Mouse (Mus musculus): ENCODE results near the gene Pradc1.

Pradc1 gene

DNA sequence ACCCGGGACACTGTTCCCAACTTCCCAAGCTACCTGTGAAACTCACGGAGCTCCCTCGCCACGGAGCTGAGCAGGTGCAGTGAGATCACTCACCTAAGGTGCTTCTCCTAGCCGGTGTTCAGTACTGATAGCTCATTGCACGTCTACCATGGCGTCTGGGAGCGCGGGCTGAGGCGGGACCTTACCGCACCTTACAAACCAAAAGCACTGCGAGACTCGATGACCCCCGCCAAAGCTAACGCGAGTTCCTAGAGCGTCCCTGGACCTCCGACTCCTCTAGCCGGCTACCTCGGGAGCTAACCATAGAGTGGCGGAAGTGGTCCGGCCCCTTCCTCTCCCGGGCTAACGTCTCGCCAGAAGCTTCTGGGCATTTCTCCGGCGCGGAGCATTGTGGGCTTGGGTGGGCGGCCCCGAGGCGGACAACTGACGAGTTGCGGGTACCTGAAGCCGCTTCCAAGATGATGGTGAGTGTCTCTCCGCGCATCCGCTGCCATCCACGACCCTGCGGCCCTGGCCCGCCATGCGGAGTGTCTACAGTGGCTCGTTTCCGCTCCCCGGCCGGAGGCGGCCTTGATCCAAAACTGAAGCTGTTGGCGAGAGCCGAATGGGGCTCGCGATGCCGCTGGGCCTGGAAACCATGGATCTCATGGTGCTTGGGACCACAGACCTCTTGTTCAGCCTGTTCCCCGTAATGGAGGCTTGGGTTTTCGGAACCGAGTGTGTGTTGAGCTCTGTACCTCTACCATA is at the start of gene Pradc1:
Pradc1 (minus strand) TSS at position 307 of the 747 bp plus-strand sequence.
- peak; percentile 95 for DNase-seq (ENCODE audit: low spot score in 2 of 2)

DNA sequence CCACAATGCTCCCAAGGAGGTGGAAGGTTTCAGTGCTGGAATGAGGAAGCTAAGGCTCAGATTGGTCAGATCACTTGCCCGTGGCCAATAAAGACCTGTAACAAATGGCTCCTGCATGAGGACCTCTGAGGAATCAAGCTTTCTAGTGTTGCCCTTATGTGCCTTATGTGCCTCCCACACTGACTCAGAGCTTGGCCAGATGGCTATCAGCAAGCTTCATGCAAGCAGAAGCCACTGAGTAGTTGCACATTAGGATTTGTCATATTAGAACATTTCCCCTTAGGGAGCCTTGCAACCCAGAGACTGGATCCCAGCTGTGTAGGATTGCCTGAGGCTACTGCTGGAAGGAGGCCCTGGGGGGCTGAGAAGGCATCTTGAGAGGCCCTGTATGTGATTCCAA is 48.6 kb upstream of the Pradc1 start:
- DNase-seq (ENCODE audit: low spot score in 2 of 2): no peak

DNA sequence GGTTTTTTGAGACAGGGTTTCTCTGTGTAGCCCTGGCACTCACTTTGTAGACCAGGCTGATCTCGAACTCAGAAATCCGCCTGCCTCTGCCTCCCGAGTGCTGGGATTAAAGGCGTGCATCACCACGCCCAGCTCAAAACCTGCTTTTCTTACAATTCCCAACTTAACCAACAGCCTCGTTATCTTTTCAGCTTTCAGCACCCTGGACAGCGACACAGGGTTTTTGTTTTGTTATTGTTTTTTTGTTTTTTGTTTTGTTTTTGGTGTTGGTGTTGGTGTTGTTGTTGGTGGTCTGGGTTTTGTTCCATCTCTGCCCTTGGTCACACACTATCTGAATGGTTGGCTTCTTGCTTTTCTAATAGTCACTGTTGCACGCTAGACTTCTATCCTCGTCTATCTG is 46.4 kb upstream of the Pradc1 start:
- DNase-seq (ENCODE audit: low spot score in 2 of 2): no peak

DNA sequence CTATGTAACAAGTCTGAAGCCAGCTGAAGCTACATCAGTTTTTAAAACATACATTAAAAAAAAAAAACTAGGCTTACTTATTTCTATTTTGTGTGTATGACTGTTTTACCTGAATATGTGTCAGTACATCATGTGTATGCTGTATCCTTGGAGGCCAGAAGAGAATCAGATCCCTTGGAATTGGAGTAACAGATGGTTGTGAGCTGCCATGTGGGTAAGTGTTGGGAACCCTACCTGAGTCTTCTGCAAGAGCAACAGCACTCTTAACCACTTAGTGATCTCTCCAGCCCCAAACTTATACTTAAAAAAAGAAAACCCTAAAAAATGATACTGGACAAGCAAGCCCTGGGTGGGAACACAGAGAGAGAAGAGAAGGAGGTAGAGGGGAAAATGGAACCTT is 45.2 kb upstream of the Pradc1 start:
- no peak for DNase-seq (ENCODE audit: low spot score in 2 of 2)

DNA sequence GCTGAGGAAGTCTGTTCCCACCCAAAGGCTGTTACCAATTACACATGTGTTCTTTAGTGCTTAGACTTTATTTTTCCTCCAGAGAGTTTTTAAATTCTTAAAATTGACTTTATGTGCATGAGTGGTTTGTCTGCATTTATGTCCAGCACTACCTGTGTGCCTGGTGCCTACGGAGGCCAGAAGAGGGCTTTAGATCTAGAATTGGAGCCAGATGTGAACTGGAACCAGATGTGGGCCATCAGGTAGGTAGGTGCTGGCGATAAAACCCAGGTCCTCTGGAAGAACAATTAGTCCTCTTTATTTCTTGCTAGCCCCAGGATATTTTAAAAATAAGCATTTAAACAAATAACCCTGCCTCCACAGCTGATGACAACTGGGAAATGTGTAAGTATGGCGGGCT is 39.8 kb upstream of the Pradc1 start:
- no peak for DNase-seq (ENCODE audit: low spot score in 2 of 2)

DNA sequence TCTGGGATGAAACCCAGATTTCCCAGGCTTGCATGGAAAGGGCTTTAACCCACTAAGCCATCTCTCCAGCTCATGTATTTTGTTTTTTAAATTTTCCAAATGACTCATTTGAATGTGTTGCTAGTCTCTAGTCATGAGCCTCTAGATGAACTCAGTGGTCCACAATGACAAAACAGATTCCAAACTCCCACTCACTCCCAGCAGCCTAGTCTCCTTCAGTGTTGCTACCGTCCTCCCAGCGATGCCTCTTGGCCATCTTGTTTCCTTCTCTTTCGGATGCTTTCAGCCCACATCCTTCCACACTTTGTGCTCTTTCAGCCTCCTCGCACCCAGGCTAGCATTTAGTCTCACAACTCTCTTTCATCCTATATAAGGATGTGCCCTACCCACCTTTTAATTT is 38.5 kb upstream of the Pradc1 start:
- no peak for DNase-seq (ENCODE audit: low spot score in 2 of 2)

DNA sequence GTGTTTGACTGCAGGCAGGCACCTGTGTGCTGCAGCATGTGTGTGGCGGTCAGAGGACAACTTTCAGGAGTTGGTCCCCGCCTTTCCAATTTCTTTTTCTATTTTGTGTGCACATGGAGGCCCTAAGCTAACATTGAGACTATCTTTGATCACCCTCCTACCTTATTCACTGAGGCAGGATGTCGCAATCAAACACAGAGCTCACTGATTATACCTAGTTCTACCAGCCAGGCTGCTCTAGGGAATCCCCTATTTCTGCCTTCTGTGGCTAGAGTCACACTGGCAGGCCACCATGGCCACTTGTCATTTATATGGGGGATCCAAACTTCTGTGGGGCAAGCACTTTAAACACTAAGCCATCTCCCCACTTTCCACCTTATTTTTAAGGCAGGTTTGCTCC is 37.9 kb upstream of the Pradc1 start:
- DNase-seq (ENCODE audit: low spot score in 2 of 2): no peak

DNA sequence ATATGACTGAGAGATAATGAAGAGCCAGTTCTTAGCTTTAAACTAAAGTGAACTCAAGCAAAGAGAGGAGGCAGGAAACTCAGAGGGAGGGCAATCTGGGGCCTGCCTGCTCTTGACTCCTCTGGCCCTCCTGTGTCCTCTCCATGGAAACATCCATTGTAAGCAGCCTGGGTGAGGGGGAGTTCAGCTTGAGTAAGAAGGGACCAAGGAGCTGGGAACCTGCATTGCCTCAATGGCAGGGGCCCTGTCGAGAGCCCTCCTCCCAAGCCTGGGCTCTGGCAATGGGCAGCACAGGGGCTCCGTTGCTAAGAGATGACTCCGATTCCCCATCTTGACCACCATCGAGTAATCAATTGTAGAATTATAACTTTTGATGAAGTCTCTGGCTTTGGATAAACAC is 36.7 kb upstream of the Pradc1 start:
- no peak for DNase-seq (ENCODE audit: low spot score in 2 of 2)

DNA sequence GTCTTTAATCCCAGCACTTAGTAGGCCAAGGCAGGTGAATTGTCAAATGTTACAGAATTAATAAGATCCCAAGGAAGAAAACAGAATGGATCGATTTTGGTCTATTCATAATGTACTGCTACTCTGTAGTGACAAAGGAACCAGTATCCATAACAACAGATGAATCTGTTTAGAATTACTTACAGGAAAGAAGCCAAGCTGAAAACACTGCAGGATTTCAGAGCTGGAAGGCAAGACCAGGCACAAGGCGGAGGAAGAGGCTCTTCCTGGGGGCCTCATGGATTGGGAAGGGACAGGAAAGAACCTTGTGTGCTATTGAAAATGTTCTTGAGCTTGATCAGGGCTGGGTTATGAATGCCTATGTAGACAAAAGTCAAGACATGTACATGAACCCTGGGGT is 34.0 kb upstream of the Pradc1 start:
- DNase-seq (ENCODE audit: low spot score in 2 of 2): no peak

DNA sequence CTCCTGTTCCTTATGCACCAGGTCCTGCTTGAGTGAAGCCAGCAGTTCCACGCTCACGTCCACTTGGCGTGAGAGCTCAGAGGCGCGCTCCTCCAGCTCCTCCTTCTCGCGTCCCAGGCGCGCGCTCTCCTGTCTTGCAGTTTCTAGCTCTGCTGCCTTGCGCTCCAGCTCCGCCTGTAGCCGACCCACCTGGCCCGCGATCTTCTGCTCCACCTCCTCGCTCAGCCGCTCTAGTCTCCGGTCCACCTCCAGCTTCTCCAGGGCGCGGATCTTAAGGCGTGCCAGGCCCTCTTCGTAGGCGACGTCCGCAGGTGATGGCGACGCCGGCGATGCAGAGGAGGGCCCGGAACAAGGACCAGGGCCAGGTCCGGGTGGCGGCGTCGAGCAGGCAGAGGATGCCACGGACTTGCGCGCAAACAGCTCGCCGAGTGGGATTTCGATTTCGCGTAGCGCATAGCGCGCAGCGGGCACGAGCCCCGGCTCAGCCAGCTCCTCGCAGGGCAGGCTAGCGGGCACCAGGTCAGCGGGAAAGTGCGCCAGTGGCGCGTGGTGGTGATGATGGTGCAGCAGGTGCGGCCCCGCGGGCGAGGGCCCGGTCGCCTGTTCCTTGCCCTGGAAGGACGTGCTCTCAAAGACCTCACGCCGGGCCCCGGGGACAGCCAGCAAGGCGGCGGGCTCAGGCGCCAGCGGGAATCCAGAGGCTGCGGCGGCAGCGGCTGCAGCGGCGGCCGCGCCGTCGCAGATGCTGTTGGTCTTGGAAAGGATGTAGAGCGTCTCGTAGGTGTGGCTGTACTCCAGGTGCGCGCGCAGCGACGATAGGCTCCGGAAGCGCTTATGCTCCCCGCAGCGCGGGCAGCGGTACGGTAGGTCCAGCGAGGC is 32.3 kb upstream of the Pradc1 start:
- no peak for DNase-seq (ENCODE audit: low spot score in 2 of 2)

DNA sequence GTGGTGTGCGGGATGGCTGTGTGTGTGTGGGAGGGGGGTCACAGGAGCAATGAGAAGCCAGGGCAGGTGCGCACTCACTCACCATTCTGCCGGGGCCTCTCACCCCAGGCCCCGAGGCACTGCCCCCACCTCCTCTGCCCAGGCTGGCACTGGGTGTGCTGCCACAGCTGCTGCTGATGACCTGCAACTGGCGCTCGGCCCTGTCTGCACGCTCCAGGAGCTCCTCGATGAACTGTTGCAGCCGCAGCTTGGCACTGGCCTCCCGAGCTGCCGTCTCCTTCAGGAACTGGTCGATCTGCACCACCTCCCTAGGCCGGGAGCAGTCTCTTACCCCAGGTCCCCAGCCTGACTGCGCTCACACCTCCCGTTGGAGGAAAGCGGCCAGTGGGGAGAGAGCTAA is 28.9 kb upstream of the Pradc1 start:
- DNase-seq (ENCODE audit: low spot score in 2 of 2): no peak

DNA sequence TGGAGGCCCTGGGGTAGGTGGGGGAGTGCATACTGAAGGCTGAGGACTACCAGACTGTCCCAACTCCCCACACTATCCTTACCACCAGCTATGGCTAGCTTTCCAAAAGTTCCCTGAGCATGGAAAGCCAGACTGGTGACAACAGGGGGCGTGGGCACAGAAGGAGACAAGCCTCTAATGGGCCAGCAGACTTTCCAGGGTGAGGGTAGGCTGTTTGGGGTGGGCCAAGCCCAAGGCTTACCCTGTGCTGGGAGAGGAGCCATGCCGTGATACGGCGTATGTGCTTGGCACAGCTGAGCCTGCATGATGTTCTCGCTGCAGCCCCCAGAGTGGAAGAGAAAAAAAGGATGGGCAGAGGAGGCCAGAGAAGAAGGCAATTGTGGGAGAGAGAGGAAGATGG is 28.2 kb upstream of the Pradc1 start:
- DNase-seq (ENCODE audit: low spot score in 2 of 2): no peak

DNA sequence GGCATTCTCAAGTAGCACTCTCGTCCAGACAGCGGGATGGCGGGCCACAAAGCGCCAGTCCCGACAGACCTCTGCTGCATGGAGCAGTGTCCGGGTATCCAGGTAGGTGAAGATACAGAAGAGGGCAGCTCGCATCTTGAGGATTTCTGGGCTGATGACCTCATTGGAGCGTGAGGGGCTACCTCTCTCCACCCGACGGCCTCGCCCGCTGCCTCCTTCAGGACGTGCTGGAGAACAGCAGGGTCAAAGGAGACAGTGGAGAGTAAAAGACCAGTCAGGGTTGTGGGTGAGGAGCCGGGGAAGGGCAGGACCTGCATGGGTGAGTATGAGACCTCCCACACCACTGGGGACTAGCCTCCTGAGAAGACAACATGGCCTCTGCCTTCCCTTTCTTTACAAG is 26.6 kb upstream of the Pradc1 start:
- DNase-seq (ENCODE audit: low spot score in 2 of 2): no peak

DNA sequence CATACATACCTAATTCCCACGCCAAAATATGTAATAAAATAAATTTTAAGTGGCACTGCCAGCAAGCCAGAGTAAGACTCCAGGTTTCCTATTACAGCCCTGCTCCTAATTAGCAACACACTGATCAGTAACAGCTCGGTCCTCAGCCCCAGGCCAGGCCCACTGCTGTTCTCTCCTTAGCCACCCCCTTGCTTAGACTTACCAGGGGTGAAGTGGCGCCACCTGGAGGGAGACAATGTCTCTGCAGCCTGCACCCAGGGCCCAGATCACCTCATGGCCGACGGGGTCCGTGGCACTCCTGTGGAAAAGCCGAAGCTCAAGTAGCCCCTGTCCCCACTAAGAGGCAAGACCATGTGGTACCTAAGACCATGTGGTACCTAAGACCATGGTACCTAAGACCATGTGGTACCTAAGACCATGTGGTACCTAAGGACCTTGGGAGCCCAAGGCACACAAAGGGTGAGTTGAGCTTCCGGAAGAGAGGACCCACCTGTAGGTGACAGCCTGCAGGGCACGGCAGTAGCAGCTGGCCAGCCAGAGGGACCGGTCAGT is 25.7 kb upstream of the Pradc1 start:
- peak; percentile 35 to 78 for DNase-seq (ENCODE audit: low spot score in 2 of 2)

DNA sequence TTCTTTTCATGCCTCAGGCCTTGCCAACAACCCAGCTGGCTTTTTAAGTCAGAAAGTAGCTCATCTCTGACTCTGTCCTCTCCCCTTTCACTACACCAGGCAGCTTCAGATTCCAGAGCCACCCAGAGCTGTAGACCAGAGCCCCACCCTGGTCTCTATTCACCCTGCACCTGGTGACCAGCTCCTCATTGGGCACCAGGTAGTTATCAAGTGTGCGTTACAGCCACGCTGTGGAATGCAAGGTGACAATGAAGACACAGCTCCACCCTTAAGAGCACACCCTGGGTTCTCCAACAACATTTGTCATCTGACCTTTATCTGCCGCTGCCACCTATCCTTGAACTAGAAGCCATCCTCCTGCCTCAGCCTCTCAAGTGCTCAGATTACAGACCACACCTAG is 23.8 kb upstream of the Pradc1 start:
- no peak for DNase-seq (ENCODE audit: low spot score in 2 of 2)

DNA sequence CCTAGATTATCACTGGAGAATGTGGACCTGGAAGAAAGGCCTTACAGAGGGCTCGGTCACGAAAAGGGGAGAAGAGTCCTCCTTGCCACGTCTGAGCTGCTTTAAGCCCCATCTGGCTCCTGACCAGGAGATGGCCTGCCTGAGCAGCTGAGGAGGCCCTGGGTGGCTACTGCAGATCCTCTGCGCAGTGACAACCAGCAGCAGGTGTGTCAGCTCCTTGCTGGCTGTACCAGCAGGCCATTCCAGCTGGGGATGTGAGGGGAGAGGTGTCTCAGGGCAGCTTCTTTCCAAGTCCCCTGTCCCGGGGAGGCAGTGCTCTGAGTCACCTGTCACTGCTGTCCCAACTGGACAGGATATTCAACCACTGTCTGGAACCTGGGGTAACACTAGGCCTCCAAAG is 20.8 kb upstream of the Pradc1 start:
- DNase-seq (ENCODE audit: low spot score in 2 of 2): no peak

DNA sequence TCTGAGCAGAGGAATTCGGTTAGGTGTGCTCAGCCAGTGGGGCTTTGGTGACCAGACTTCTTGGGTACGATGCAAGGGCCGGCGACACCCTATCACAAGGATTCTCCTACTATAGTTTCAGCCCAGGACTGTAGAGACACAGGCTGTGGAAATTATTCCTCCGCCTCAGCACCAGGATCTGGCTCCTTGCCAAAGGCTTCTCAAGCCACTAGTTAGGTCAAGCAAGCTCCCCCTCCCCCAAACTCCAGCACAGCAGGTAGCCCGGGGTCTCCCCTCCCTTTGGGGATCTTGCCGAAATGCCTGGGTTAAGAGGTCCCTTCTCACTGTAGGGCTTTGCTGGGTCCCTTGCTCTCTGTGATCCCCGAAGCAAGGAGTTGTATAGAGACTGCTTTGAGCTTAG is 20.2 kb upstream of the Pradc1 start:
- DNase-seq (ENCODE audit: low spot score in 2 of 2): no peak

DNA sequence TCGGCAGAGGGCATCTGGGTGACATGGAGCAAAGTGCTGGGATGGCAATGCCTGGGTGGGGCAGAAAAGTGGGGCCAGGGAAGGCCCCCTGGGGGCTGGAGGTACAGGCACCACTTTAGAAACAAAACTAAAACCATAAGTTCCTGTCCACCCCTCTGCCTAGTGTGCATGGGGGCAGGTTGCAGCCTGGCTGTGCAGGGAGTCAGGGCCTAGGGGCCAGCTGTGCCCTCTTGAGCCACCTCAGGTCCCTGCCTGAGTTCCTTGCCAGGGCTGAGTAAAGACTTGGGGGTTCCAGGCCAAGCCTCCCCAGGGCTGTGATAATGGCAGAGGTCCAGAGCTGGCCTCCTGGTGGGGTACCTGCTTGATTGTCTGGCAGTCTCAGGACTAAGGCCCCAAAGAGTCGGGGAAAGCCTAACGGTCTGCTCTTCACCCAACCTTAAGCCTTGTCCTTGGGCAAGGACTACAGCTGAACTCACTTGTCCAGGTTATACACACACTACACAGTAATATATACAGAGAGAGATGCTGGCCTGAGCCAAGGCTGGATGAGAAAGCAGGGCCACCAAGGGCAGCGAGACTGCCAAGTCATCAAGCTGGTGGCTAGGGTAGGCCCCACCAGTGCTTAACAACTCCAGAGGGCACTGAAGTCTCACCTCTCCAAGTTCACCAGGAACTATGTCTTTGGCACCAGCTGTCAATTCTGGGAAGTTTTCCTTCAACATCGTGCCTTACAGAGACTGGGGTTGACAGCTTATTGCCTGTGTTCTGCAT is 18.1 kb upstream of the Pradc1 start:
- no peak for DNase-seq (ENCODE audit: low spot score in 2 of 2)

DNA sequence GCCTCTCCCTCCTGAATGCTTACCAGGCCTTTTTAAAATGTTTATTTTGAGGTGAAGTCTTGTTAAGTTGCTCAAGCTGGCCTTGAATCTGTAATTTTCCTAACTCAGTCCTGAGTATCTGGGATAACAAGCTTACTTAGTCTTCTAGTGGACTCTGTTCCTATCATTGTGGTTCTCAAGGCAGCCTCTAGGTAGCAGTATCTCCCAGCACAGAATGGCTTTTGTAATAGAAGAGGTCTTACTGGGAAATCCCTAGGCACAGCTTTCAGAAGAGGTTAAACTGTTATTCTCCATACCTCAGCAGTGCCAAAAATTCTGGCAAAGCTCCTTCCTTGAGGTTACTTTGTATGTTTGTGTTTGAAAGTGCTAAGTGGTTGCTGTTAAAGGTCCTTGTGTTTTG is 13.6 kb upstream of the Pradc1 start:
- DNase-seq (ENCODE audit: low spot score in 2 of 2): no peak

DNA sequence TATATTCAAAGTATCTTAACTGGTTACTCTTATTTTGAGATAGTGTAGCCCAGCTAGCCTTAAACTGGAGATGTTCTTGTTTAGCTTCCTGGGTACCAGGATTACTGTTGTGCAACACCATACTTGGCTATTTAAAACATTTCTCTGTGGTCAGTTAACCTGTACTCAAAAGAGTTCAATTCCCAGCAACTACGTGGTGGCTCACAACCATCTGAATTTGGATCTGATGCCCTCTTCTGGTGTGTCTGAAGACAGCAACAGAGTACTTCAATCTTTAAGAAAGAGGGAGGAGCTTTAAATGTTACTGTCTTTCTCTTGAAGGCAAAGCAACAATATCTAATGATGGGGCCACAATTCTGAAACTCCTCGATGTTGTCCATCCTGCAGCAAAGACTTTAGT is 7.9 kb upstream of the Pradc1 start:
- no peak for DNase-seq (ENCODE audit: low spot score in 2 of 2)

DNA sequence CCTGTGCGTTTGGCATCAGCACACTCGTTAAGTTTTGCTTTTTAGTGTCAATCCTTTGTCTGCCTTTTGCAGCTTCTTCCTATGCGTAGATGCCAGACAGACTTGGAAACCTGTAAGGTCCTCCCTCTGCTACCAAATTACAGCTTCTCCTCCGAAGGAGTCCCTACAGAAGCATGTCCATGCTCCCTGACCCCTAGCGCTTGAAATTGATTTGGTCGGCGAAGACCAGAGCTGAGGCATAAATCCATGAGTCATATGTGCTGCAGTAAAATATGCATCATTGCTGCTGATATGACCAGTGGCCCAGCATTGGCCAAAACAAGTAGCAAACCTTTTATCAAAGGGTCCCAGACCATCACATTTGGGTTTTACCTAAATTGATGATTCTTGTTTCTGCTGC is 1.0 kb upstream of the Pradc1 start:
- DNase-seq (ENCODE audit: low spot score in 2 of 2): peak in 1 of 2 experiments; percentile 27

DNA sequence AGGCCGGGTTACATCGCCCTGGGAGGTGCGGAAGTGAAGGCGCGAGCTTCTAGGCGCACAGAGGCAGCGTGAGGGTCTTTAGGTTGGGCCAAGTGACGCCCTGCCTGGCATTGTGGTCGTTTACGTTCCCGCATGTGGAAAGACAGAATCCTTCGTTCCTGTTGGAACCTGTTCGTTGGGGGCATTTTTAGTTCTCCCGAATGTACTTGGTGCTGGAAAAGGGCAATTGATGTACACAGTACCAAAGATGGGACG is 568 bp upstream of the Pradc1 start:
- no peak for DNase-seq (ENCODE audit: low spot score in 2 of 2)
